Mouse (Mus musculus) retina, postnatal 1 day (tissue): ENCODE data around the gene Gm11077.

Experiments
- DNase-seq: peaks from one replicate; pipeline ENCODE4 v3.0.0-alpha.2; 2012

Gene Gm11077

DNA sequence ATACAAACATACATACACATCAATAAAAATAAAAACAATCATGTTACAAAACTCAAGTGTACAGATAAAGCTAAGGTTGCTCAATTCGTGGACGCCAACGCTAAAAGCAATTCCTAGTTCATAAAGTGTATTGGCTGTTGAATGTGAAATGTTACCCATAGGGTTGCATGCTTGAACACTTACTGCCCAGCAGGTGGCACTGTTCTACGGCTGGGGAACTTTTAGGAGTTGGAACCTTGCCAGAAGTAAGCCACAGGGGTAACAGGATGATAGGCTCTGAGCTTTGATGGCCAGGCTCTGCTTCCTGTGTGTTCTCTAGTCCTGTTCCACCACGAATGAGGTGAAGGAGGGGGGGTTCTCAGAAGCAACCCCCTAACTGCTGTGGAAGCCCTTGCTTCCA lies at the start of gene Gm11077:
Gm11077 (plus strand) TSS at position 13 of the 400 bp plus-strand sequence.
- no peak for DNase-seq

GRCm38 (mm10) chr6:140680713-140681112 lies 48.4 kb upstream of the Gm11077 start:
- DNase-seq, result peak; percentile 15

DNA sequence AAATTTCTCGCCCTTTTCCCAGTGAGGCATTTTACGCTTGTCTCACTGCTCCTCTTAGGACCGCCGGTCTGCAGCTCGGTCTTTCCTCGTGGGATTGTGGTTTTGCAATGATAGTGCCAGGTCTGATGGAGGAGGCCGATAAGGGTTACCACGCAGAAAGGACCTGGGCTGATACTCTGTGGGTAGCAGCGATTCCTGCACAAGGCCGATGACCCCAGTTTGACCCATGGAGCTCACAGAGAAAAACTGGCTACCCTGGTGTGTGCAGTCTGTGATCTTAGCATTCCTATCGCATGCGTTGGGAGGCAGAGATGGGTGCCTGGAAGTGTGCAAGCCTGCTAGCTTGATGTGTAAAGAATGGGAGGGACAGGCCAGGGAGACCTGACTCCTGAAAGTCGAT lies 46.3 kb upstream of the Gm11077 start:
- DNase-seq, result no peak

DNA sequence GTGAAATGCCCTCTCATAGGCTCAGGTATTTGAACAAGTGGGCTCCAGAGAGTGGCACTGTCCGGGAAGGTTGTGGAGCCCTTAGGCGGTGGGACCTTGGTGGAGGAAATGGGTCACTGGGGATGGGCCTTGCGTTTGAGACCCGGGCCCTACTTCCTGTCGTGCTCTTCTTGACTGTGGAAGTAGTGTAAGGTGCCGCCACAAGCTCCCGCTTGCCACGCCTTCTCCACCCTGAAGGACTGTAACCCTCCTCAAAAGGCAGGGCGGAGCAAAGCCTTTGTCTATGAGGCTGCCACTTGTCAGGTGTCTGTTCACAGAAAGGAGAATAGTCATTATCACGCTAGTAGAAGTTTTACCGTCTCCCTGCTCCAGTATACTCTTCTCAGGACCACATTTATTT lies 44.7 kb upstream of the Gm11077 start:
- DNase-seq, result no peak

- DNase-seq, result no peak
Observed at GRCm38 (mm10) chr6:140689617-140690404, 39.3 kb upstream of the Gm11077 start.

GRCm38 (mm10) chr6:140692160-140692559 lies 36.9 kb upstream of the Gm11077 start:
- no peak for DNase-seq

DNA sequence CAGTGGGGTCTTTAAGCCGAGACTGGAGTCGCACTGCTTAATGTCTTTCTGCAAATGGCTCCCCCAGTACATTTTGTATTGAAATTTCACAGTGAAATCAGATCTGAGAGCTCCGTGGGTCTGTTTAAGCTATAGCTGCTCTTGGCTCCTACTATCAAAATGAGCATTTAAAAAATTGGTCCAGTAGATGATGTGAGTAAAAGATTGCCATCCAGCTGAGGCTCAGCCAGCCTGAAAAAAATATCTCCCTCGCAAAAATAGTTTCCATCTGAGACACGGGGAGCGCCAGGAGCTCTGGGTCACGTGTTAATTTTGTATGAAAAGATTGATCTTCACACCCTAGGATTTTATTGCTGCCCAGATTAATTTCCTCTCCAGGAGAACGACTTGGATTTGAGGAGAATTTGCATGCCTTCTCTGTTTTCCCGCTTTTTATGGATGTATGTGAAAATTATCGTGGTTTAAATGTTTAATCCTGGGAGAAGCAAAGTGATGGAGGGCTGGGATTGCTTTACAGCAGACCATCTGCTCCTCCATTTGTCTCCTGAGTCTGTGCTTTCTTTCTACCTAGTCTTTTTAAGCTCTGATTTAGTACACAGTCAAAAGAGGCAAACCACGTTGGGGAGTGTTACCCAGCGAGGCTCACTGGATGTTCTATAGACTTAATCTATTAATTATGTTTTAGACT lies 32.7 kb upstream of the Gm11077 start:
- no peak for DNase-seq

DNA sequence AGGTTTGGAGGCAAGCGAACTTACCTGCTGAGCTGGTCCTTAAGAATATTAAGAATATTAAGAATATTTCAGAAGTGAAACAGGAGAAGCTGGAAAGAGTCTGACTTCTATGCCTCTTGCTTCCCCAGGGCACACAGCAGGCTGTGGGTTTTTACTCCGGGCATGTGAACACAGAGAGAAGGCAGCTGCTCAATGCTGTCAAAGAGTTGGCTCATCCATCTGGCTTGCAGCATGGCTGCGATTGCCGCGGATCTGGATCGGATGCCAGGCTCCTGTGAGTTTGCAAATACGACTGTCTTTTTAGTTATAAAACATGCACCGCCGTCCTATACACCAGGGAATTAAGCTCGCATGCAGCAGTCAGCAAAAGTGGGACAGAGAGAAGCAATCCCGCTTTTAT lies 31.1 kb upstream of the Gm11077 start:
- no peak for DNase-seq

GRCm38 (mm10) chr6:140698596-140698995 lies 30.5 kb upstream of the Gm11077 start:
- DNase-seq, result no peak

DNA sequence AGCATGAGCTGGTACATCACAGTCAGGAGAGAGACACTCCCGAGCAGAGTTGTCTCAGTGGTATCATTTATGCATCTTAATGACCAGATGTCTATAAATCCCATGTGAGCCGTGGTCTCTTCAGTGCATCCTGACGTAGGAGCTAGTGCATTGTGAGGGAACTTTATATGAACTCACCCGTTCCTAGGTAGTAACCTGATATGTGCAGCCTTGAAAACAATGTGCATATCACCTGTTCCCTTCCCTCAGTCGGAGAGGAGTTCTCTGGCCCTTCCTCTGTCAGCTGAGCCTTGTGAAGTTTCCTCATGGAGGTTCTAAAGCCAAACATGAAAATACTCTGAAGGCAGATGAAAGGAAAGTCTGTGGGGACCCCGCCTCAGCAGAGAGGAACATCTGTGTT lies 27.8 kb upstream of the Gm11077 start:
- no peak for DNase-seq

GRCm38 (mm10) chr6:140705132-140705531 lies 24.0 kb upstream of the Gm11077 start:
- no peak for DNase-seq

DNA sequence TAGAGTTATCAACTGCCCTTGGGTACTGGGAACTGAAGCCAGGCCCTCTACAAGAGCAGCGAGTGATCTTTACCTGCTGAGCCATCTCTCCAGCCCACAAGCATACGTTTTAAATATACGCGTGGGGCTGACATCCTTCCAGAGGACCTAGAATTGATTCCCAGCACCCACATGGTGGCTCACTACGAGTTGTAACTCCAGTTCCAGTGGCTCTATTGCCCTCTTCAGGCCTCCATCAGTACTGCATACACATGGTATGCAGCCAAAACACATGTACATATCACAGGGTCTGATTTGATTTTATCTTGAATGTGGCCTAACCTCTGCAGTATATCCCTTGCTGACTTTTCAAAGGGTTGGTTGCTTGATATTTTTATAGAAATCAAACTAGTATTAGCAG lies 23.0 kb upstream of the Gm11077 start:
- no peak for DNase-seq

GRCm38 (mm10) chr6:140708059-140708458 lies 21.0 kb upstream of the Gm11077 start:
- no peak for DNase-seq

DNA sequence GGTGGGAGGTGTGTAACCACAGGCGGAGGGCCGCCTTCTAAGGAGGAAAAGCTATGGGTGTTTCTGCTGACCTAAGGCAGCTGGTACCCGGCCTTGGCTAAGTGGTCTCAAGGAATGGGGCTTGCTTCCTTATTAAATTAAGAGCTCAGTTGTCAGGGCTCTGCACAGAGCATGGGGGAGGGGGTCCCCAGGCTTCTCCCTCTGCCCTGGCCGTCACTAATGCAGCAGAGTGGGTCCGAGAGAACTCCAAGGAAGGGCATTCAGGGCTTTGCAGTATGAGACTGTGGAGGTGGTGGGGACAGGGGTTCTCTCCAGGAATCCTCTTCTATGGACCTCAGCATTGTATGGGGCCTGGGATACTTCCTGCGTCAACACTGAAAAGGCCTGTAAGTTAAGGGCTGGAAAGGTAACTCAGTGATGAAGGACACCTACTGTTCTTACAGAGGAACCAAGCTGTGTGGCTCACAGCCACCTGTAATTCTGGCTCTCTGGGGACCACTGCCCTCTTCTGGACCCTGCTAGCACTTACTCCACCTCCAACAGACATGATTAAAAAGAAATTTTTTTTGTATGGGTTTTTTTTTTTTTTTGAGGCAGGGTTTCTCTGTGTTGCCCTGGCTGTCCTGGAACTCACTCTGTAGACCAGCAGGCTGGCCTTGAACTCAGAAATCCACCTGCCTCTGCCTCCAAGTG lies 19.5 kb upstream of the Gm11077 start:
- DNase-seq, result no peak

- DNase-seq, result peak; percentile 79
Observed at GRCm38 (mm10) chr6:140712754-140713153, 16.3 kb upstream of the Gm11077 start.

DNA sequence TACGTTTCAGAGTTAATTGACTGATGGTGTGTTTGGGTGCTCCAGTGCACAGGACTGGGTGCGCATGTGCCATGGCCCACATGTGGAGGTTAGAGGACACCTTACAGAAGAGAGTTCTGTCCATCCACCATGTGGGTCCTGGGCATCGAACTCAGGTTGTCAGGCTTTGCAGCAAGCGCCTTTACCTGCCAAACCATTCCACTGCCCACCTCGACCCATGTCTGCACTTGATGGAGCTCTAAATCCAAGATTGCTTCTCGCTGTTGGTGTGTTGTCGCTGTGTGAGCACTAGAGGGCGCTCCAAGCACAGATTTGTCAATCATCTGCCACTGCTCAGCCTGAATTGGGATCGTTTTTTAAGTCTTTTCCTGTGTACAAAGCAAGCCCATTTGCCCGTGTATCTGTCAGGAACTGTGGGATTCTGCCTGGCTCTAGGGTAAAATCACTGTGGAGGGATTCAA lies 14.1 kb upstream of the Gm11077 start:
- DNase-seq, result peak; percentile 82

- no peak for DNase-seq
Observed at GRCm38 (mm10) chr6:140722058-140722457, 7.0 kb upstream of the Gm11077 start.

- DNase-seq, result no peak
Observed at GRCm38 (mm10) chr6:140730669-140731401, 1.8 kb downstream of the Gm11077 start.

- peak; percentile 84 for DNase-seq
Observed at GRCm38 (mm10) chr6:140731402-140731730, 2.3 kb downstream of the Gm11077 start.

DNA sequence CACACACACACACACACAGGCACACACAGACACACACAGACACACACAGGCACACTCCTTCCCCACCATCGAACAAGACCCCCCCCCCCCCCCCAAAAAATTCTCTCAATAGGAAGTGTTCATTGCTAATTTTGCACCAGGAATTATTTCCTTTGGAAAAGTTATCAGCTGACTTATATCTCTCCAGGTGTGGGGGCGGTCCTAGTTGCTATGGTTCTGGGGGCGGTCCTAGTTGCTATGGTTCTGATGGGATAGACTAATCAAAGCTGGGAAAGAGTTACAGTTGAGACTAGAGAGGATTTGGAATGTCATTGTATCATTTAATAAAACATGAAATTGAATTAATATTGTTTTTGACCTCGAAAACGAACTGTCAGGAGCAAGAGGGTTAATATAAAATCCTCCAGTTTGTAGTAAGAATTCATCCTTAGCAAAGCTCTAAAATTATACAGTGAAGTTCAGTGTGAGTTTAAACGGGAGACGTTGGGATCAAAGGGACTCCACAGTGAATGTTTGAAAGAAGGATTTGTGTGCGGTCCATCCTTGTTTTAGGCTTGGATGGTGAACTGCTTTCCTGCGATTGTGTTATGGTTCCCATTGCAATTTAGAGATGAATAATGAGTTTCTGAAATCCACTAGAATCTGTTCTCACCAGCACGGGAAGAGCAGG lies 4.0 kb downstream of the Gm11077 start:
- peak; percentile 49 for DNase-seq

- DNase-seq, result peak; percentile 49
Observed at GRCm38 (mm10) chr6:140733641-140733986, 4.5 kb downstream of the Gm11077 start.

DNA sequence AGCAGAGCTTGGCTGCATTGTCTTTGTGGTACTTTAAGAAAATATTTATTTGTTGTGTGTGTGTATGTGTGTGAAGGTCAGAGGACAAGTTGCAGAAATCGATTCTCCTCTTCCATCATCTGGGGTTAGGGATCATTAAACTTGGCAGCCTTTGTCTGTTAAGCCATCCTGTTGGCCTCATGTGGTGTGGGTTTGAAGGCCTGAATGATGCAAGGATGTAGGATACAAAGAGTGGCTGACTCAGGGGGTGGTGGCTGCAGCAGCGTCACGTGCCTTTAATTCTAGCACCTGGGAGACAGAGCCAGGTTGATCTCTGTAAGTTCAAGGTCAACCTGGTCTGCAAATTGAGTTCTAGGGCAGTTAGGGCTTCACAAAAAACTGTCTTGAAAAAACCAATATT lies 16.5 kb downstream of the Gm11077 start:
- no peak for DNase-seq

DNA sequence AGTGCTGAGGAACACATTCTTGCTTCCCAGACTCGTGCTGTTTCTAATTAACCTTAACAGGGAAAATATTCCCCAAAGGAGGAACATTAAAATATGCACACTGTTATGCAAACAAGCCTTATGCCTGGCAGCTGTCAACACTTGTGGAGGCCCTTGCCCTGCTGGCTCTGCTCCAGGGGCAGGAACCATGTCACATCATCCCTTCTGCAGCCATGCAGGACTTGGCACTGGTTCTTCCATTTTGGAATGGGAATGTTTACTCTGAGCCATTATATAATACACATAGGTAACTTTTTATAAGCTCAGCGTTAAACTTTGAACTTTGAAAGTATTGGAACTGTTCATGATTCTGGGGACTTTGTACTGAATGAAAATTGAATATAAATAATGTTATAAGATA lies 18.5 kb downstream of the Gm11077 start:
- DNase-seq, result no peak
